Mouse (Mus musculus): ENCODE results near the gene Gatad2a.
"Not testable (repeated sequence)": the region's sequence is repeated elsewhere in the genome, so short reads cannot be mapped to it uniquely, and the experiment has no call there.

Gene Gatad2a

GRCm38 (mm10) chr8:69995776-69996588 lies at the start of gene Gatad2a:
Gene Gatad2a (minus strand): TSS chr8:69996384.
- DNase-seq = peak; percentile 100

GRCm38 (mm10) chr8:70043996-70044395 lies 47.8 kb upstream of the Gatad2a start:
- DNase-seq = no peak

- peak; percentile 96 for DNase-seq
Measured at GRCm38 (mm10) chr8:70042583-70043455, 46.6 kb upstream of the Gatad2a start, which contains the start of the genes Mau2 and Sugp1. Gene Mau2 (minus strand): TSS chr8:70042734. Gene Sugp1 (plus strand): TSS chr8:70042813.

- peak in 1 of 2 experiments; percentile 49 for DNase-seq
Measured at GRCm38 (mm10) chr8:70041885-70042546, 45.8 kb upstream of the Gatad2a start.

- DNase-seq = no peak
Measured at GRCm38 (mm10) chr8:70037994-70038393, 41.8 kb upstream of the Gatad2a start.

- DNase-seq = no peak
Measured at GRCm38 (mm10) chr8:70030255-70030654, 34.1 kb upstream of the Gatad2a start.

- DNase-seq = no peak
Measured at GRCm38 (mm10) chr8:70026151-70026550, 30.0 kb upstream of the Gatad2a start.

- no peak for DNase-seq
Measured at GRCm38 (mm10) chr8:70023596-70023995, 27.4 kb upstream of the Gatad2a start.

- no peak for DNase-seq
Measured at GRCm38 (mm10) chr8:70015017-70015416, 18.8 kb upstream of the Gatad2a start.

- DNase-seq = no peak
Measured at GRCm38 (mm10) chr8:70012763-70013162, 16.6 kb upstream of the Gatad2a start.

- DNase-seq = no peak
Measured at GRCm38 (mm10) chr8:70012350-70012749, 16.2 kb upstream of the Gatad2a start.

- not testable (repeated sequence) for DNase-seq
Measured at GRCm38 (mm10) chr8:70010796-70011195, 14.6 kb upstream of the Gatad2a start.

GRCm38 (mm10) chr8:70005178-70005577 lies 9.0 kb upstream of the Gatad2a start:
- DNase-seq = no peak

GRCm38 (mm10) chr8:70004345-70004744 lies 8.2 kb upstream of the Gatad2a start:
- no peak for DNase-seq

- DNase-seq = no peak
Measured at GRCm38 (mm10) chr8:70003204-70003657, 7.0 kb upstream of the Gatad2a start.

GRCm38 (mm10) chr8:70001892-70002191 lies 5.7 kb upstream of the Gatad2a start:
- DNase-seq = not testable (repeated sequence)

- DNase-seq = peak; percentile 41 to 42
Measured at GRCm38 (mm10) chr8:70001176-70001891, 5.2 kb upstream of the Gatad2a start.

- no peak for DNase-seq
Measured at GRCm38 (mm10) chr8:70000226-70000625, 4.0 kb upstream of the Gatad2a start.

GRCm38 (mm10) chr8:69999236-69999635 lies 3.1 kb upstream of the Gatad2a start:
- no peak for DNase-seq

GRCm38 (mm10) chr8:69998706-69999105 lies 2.5 kb upstream of the Gatad2a start:
- no peak for DNase-seq

- no peak for DNase-seq
Measured at GRCm38 (mm10) chr8:69996589-69997285, 553 bp upstream of the Gatad2a start.

GRCm38 (mm10) chr8:69995422-69995775 lies 785 bp downstream of the Gatad2a start:
- DNase-seq = no peak

Measured in cerebellum, postnatal 36 days (tissue).